Mouse (Mus musculus) skeletal muscle tissue, postnatal 0 days (tissue): ENCODE data around the gene Prrg2. TPM values are rescaled to one million over a fixed set of nuclear protein-coding genes. Genes with fewer than 3 reads are reported as not detected.

Source experiments
- microRNA-seq, 2 experiments: library from miRNA; unstranded; fragments of <30 nt; microRNA quantifications; one replicate each; pipeline ENCODE4; 2016
- polyA plus RNA-seq: library from polyadenylated mRNA; unstranded; fragments of >200 nt; fragmentation: Nextera tagmentation; extraction: Ambion mirVana; gene quantifications from 2 replicates; pipeline ENCODE4 v1.2.1, GENCODE M21; 2015

The Prrg2 gene
- 20.2 and 23.5 TPM in 2 replicates for polyA plus RNA-seq

GRCm38 (mm10) chr7:45062239-45062835, at the start of gene Prrg2, which contains the start of gene Nosip:
TSS of gene Prrg2 (minus strand) at chr7:45062677.
TSS of gene Nosip (plus strand) at chr7:45062429.

GRCm38 (mm10) chr7:45103652-45104180, 41.2 kb upstream of the Prrg2 start, which contains the start of gene Fcgrt:
TSS of gene Fcgrt (minus strand) at chr7:45103851.

GRCm38 (mm10) chr7:45092048-45092447, 29.6 kb upstream of the Prrg2 start, which contains the start of gene Rcn3:
TSS of gene Rcn3 (minus strand) at chr7:45092221.

GRCm38 (mm10) chr7:45052862-45053116, 9.7 kb downstream of the Prrg2 start, which contains the start of gene Prr12:
TSS of gene Prr12 (minus strand) at chr7:45052881.

GRCm38 (mm10) chr7:45017242-45018061, 45.0 kb downstream of the Prrg2 start, which contains the start of gene Rras:
TSS of gene Rras (plus strand) at chr7:45017961.

GRCm38 (mm10) chr7:45015957-45016612, 46.4 kb downstream of the Prrg2 start, which contains the start of gene Scaf1:
TSS of gene Scaf1 (minus strand) at chr7:45016363.

Small RNAs within 50 kb of the gene (microRNA-seq; reads per million reads assigned to microRNA genes)
- gene Mir7054: 0.21 to 1.2 reads per million in 2 experiments

Other genes with a start within 250 kb of the Prrg2 start
- gene Nup62, start 246.6 kb downstream of the Prrg2 start, polyA plus RNA-seq: 35.6 and 36.2 TPM in 2 replicates
- 1.1 and 1.4 TPM in 2 replicates for gene Il4i1, start 246.3 kb downstream of the Prrg2 start, polyA plus RNA-seq
- 5.4 and 7.6 TPM in 2 replicates for gene Atf5, start 246.0 kb downstream of the Prrg2 start, polyA plus RNA-seq
- gene Akt1s1, start 213.7 kb downstream of the Prrg2 start, polyA plus RNA-seq: 113 and 122 TPM in 2 replicates
- gene Tbc1d17, start 213.6 kb downstream of the Prrg2 start, polyA plus RNA-seq: 69.5 and 72.2 TPM in 2 replicates
- gene Pnkp, start 205.5 kb downstream of the Prrg2 start, polyA plus RNA-seq: 20.1 and 24.8 TPM in 2 replicates
- gene Ptov1, start 192.9 kb downstream of the Prrg2 start, polyA plus RNA-seq: 285 and 322 TPM in 2 replicates
- 58.9 and 61.2 TPM in 2 replicates for gene Med25, start 170.0 kb downstream of the Prrg2 start, polyA plus RNA-seq
- 17.2 and 18.5 TPM in 2 replicates for gene Fuz, start 166.6 kb downstream of the Prrg2 start, polyA plus RNA-seq
- 39.7 and 41.5 TPM in 2 replicates for gene Ap2a1, start 133.2 kb downstream of the Prrg2 start, polyA plus RNA-seq
- 0.10 and 0.15 TPM in 2 replicates for gene Tsks, start 119.5 kb downstream of the Prrg2 start, polyA plus RNA-seq
- 7.1 and 8.2 TPM in 2 replicates for gene Cpt1c, start 87.8 kb downstream of the Prrg2 start, polyA plus RNA-seq
- 287 and 322 TPM in 2 replicates for gene Prmt1, start 76.1 kb downstream of the Prrg2 start, polyA plus RNA-seq
- gene Irf3, start 65.0 kb downstream of the Prrg2 start, polyA plus RNA-seq: 46.8 and 50.0 TPM in 2 replicates
- 24.3 and 26.6 TPM in 2 replicates for gene Bcl2l12, start 64.0 kb downstream of the Prrg2 start, polyA plus RNA-seq
- gene Scaf1, start 46.3 kb downstream of the Prrg2 start, polyA plus RNA-seq: 19.9 and 21.5 TPM in 2 replicates
- gene Rras, start 44.7 kb downstream of the Prrg2 start, polyA plus RNA-seq: 165 and 172 TPM in 2 replicates
- 5.4 and 6.6 TPM in 2 replicates for gene Prr12, start 9.8 kb downstream of the Prrg2 start, polyA plus RNA-seq
- 44.0 and 45.1 TPM in 2 replicates for gene Nosip, start 248 bp downstream of the Prrg2 start, polyA plus RNA-seq
- gene Rcn3, start 29.5 kb upstream of the Prrg2 start, polyA plus RNA-seq: 177 and 263 TPM in 2 replicates
- 95.2 and 152 TPM in 2 replicates for gene Fcgrt, start 41.2 kb upstream of the Prrg2 start, polyA plus RNA-seq
- gene Rps11, start 61.8 kb upstream of the Prrg2 start, polyA plus RNA-seq: 745 and 781 TPM in 2 replicates
- gene Rpl13a, start 66.1 kb upstream of the Prrg2 start, polyA plus RNA-seq: 925 and 1,005 TPM in 2 replicates
- gene Gm45713, start 73.6 kb upstream of the Prrg2 start, polyA plus RNA-seq: 0.52 and 0.86 TPM in 2 replicates
- gene Flt3l, start 73.8 kb upstream of the Prrg2 start, polyA plus RNA-seq: 1.0 and 2.3 TPM in 2 replicates
- gene Pih1d1, start 91.6 kb upstream of the Prrg2 start, polyA plus RNA-seq: 50.8 and 52.5 TPM in 2 replicates
- gene Aldh16a1, start 91.9 kb upstream of the Prrg2 start, polyA plus RNA-seq: 18.4 and 21.6 TPM in 2 replicates
- 0.22 and 0.46 TPM in 2 replicates for gene Slc17a7, start 101.3 kb upstream of the Prrg2 start, polyA plus RNA-seq
- gene Gfy, start 116.9 kb upstream of the Prrg2 start, polyA plus RNA-seq: 0.15 TPM in 1 of 2 replicates, not detected in the other
- not detected in 2 replicates for gene Pth2, start 118.3 kb upstream of the Prrg2 start, polyA plus RNA-seq
- 1.0 and 2.0 TPM in 2 replicates for gene Ccdc155, start 142.2 kb upstream of the Prrg2 start, polyA plus RNA-seq
- 0.23 and 6.5 TPM in 2 replicates for gene Dkkl1, start 149.5 kb upstream of the Prrg2 start, polyA plus RNA-seq
- 28.9 and 29.6 TPM in 2 replicates for gene Tead2, start 153.1 kb upstream of the Prrg2 start, polyA plus RNA-seq
- gene Cd37, start 176.4 kb upstream of the Prrg2 start, polyA plus RNA-seq: 3.6 and 5.9 TPM in 2 replicates
- not detected in 2 replicates for gene Slc6a16, start 178.4 kb upstream of the Prrg2 start, polyA plus RNA-seq
- gene Slc6a21, start 214.8 kb upstream of the Prrg2 start, polyA plus RNA-seq: not detected in 2 replicates